Mouse (Mus musculus): ENCODE data around the gene Hoxd10. TPM values are rescaled to one million over a fixed set of nuclear protein-coding genes. Genes with fewer than 3 reads are reported as not detected.

The Hoxd10 gene
- polyA plus RNA-seq, 1 experiment from 2014 or later, result 0.34 TPM

DNA sequence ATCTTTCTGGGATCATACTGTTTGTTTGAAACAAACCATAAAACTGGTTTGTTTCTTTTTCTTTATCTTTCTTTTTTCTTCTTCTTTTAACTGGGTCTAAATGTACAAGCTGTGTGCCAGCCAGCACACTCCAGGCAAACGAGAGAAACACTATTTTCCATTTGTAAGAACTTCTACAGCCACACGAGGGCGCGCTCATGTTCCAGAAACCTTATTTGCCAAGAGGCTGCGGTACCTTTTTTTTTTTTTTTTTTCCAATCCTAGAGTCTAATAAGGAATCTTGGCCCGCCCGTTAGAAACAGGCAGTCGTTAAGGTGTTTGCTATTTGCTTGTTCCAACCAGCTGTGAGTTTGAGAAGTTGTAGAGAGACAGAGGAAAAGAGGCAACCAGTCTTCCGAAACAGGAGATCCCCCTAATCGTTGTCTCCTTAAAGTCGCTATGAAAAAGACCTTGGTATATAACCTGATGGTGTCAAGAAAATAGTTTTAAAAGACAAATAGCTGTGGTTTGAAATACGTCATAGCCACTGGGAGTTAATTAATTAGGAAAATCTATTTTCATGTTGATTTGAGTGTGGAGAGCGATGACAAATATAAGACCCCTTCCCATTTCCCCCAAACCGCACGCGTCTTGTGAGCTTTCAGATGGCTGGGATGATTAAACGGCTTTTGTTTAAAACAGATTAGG lies 5.3 kb upstream of the Hoxd10 start:
- H3K4me3 ChIP-seq, result no peak overlapping the region
- no peak overlapping the region for H3K27ac ChIP-seq
- peaks cover 97% of the 10 kb centered on the region for H3K27me3 ChIP-seq
- no peak for ATAC-seq (ENCODE audit: borderline replicate concordance, extremely low read depth, low FRiP score, low TSS enrichment)
- no peaks in the 10 kb centered on the region for H3K36me3 ChIP-seq
- H3K9me3 ChIP-seq, result no peaks in the 10 kb centered on the region
- WGBS, result 5% methylated on average over 17 of the region's 17 CpGs
- H3K4me1 ChIP-seq, result peaks cover 15% of the 10 kb centered on the region
- H3K9ac ChIP-seq, result no peak overlapping the region
- no peak overlapping the region for H3K4me2 ChIP-seq

DNA sequence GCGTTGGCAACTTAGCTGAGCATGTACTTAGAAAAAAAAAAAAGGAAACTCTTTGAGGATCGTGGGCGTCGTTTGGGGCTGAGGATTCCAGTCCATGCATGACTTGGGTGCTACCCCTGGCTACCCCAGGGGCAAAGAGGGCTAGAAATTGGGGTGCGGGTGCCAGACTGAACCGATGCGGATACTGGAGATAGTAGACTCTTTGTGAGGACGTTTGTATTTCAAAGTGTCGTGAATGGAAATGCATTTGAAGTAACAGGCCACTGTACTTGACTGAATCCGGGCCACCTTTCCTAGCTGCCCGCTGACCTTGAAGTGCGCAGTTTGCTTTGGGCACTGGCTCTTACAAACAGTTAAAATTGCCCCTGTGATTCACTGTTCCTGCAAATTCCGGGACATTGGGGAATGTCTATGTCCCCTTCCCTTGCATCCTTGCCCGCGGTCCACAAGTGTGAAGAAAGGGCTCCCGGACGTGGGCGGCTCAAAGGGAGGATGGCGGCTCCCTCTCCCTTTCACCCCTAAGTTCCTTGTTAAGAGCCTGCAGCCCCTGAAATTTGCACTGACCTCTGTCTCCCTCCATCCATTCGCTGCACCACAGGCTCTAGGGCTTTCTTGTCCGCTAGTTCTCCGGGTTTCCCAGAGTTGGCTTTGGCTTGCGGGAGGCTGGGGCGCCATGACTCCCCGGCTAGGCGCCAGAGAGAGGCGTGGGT lies 4.6 kb upstream of the Hoxd10 start:
- H3K4me1 ChIP-seq, result peaks cover 13% of the 10 kb centered on the region
- H3K9ac ChIP-seq, result no peak overlapping the region
- no peaks in the 10 kb centered on the region for H3K9me3 ChIP-seq
- no peak for ATAC-seq (ENCODE audit: borderline replicate concordance, extremely low read depth, low FRiP score, low TSS enrichment)
- peaks cover 97% of the 10 kb centered on the region for H3K27me3 ChIP-seq
- H3K36me3 ChIP-seq, result no peaks in the 10 kb centered on the region
- no peak overlapping the region for H3K27ac ChIP-seq
- no peak overlapping the region for H3K4me3 ChIP-seq
- WGBS, result 1% methylated on average over 27 of the region's 27 CpGs
- no peak overlapping the region for H3K4me2 ChIP-seq

DNA sequence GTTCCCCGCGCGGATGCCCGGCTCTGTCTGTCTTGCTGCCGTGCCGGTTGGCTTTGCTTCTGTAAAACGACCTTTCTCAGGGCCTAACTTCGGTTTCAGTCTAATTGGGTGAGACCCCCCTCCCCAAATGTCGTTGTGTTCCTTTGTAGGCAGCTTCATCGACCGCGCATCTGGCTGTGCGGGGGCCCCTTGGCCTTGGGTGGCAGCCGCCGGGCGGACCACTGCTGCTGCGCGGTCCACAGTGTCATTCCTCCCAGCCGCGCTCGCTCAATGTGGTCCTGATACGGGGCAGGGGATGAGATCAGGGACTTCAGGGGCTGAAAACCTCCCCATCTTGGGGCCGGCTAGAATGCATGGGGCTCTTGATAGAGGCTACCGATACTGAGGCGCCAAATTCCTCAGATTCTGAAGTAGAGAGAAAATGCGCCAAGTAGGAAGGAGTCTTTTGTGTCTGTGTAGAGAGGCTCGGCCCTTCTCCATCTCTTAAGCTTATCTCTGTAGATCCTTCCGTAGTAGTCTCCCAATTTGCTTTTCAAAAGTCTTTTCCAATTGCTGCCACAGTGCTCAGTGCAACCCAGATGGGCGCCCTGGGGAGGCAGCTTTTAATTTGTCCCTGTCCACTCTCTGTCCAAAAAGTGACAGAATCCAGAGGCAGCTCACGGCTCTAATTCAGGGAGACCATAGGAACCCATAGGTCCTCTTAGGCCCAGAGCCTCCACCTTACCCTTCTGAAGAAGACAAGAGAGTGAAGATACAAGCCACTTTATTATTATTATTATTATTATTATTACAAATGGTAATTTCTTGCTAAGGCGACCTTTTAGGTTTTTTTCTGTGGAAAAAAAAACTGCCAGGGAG lies 3.8 kb upstream of the Hoxd10 start:
- H3K27ac ChIP-seq, result no peak overlapping the region
- H3K9me3 ChIP-seq, result no peaks in the 10 kb centered on the region
- no peak overlapping the region for H3K9ac ChIP-seq
- no peak for ATAC-seq (ENCODE audit: borderline replicate concordance, extremely low read depth, low FRiP score, low TSS enrichment)
- WGBS, result 3% methylated on average over 31 of the region's 31 CpGs
- H3K36me3 ChIP-seq, result no peaks in the 10 kb centered on the region
- no peak overlapping the region for H3K4me3 ChIP-seq
- H3K4me1 ChIP-seq, result peaks cover 5% of the 10 kb centered on the region
- H3K27me3 ChIP-seq, result peaks cover 97% of the 10 kb centered on the region
- no peak overlapping the region for H3K4me2 ChIP-seq

DNA sequence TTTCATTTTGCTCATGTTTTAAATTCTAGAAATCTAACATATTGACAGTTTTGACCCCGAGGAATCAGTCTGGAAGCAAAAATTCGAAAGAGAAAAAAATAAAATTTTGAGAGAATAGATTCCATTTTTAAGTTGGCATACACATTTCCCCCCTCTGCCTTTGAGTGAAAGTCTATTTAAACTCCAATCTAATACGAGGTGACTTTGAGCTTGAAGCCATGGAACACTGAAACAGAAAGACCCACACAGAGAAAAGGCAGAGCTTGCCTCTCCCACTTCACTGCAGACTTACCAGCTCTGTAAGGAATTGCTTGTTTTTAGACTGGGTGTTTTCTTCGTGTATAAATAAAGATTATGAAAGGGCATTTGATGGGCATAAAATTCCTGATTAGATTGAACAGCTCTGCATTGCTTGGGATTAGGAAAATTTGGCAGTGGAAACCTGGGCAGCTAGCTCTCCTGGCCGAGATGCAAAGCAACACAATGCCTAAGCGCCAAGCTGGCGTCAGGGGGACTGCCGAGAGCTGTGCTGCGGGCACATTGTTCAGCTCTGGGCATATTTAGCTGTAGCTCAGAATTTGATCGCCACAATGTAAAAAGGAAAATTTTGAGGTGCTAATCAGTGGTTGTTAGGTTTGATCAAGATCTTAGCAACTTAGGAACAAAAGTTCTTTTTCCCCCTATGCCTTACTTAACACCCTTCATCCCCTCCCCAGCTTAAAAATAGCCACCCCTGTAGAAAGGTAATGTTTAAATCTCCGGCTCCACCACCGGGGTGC lies 2.7 kb upstream of the Hoxd10 start:
- no peak for ATAC-seq (ENCODE audit: borderline replicate concordance, extremely low read depth, low FRiP score, low TSS enrichment)
- Histone ChIP-seq H3K27ac (no peak overlapping the region), H3K27me3 (peaks cover 97% of the 10 kb centered on the region)

DNA sequence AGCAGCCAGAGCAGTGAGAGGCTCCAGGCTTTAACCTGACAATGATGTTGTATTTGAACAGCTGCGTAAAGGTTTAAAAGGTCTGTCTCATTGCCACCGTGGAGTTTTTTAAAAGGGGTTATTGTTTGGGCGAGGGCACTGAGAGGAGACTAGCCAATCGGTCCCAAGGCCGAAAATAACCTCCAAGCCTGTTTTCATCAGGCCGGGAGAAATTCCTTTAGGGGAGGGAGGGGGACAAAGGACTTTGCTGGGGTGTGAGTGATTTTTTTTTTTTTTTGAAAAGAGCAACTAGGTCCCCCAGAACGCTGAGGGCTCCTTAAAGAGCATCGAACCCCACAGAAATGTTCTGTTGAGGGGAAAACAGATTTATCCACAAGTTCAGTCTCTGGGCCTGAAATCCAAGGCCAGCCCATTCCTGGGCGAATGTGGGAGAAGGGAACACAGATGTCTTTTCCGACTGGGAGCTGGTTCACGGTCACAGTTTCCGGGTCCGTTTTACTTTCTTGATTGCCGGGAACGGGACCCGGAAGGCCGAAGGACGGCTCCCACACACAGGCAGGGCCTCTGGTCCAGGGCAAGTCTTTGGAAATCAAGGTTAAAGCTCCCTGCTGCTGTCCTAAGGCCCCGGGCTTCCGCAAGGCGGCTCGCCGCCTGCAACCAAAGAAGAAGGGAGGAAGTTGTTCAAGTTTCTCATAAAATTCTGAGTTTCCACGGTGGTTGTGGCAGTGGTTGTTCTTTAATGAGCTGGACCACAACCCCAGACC lies 2.0 kb upstream of the Hoxd10 start:
- H3K9me3 ChIP-seq, result no peaks in the 10 kb centered on the region
- 1% methylated on average over 24 of the region's 24 CpGs for WGBS
- H3K4me3 ChIP-seq, result no peak overlapping the region
- H3K4me2 ChIP-seq, result no peak overlapping the region
- no peak overlapping the region for H3K9ac ChIP-seq
- peaks cover 97% of the 10 kb centered on the region for H3K27me3 ChIP-seq
- H3K36me3 ChIP-seq, result no peaks in the 10 kb centered on the region
- ATAC-seq (ENCODE audit: borderline replicate concordance, extremely low read depth, low FRiP score, low TSS enrichment), result no peak
- H3K4me1 ChIP-seq, result peaks cover 3% of the 10 kb centered on the region; the same call in 1 of the 2 replicates
- no peak overlapping the region for H3K27ac ChIP-seq

More for the DNA sequence above, 2.7 kb upstream of the Hoxd10 start:
- no peaks in the 10 kb centered on the region for H3K36me3 ChIP-seq
- H3K9me3 ChIP-seq, result no peaks in the 10 kb centered on the region
- H3K4me2 ChIP-seq, result no peak overlapping the region
- H3K4me1 ChIP-seq, result peaks cover 3% of the 10 kb centered on the region; the same call in 1 of the 2 replicates
- 4% methylated on average over 12 of the region's 12 CpGs for WGBS
- H3K9ac ChIP-seq, result no peak overlapping the region
- H3K4me3 ChIP-seq, result no peak overlapping the region

DNA sequence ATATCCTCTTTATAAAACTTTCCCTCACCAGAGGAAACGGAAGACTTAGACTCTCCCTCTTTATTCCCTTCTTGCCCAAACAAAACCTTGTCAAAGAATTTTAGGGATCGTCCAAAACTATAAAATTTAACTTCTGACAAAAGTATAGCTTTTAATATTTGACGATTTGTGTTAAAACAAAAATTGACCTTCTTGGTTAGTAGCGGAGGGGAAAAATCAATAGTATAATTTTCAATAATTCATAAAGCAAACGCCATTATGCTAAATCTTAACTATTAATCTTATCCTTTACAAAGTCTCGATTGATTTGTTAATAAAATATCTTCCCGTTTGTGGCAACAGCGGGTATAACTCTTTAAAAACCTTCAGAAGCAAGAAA lies 1.4 kb upstream of the Hoxd10 start:
- H3K4me2 ChIP-seq, result no peak overlapping the region
- no peak overlapping the region for H3K4me3 ChIP-seq
- peaks cover 97% of the 10 kb centered on the region for H3K27me3 ChIP-seq
- WGBS, result 8% methylated on average over 8 of the region's 8 CpGs
- no peaks in the 10 kb centered on the region for H3K36me3 ChIP-seq
- H3K27ac ChIP-seq, result no peak overlapping the region
- H3K9ac ChIP-seq, result no peak overlapping the region
- H3K4me1 ChIP-seq, result peaks cover 3% of the 10 kb centered on the region; the same call in 1 of the 2 replicates
- no peaks in the 10 kb centered on the region for H3K9me3 ChIP-seq
- no peak for ATAC-seq (ENCODE audit: borderline replicate concordance, extremely low read depth, low FRiP score, low TSS enrichment)

DNA sequence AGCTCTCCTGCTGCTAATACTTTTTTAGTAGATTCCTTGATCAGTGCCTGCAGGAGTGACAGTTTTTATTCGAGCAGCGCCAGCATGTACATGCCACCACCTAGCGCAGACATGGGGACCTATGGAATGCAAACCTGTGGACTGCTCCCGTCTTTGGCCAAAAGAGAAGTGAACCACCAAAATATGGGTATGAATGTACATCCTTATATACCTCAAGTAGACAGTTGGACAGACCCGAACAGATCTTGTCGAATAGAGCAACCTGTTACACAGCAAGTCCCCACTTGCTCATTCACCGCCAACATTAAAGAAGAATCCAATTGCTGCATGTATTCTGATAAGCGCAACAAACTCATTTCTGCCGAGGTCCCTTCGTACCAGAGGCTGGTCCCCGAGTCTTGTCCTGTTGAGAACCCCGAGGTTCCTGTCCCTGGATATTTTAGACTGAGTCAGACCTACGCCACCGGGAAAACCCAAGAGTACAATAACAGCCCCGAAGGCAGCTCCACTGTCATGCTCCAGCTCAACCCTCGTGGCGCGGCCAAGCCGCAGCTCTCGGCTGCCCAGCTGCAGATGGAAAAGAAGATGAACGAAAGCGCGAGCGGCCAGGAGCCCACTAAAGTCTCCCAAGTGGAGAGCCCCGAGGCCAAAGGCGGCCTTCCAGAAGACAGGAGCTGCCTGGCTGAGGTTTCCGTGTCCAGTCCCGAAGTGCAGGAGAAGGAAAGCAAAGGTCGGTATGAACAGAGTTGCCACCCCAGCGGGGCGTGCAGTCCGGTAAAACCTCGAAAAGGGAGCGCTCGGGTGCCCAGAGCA lies 477 bp downstream of the Hoxd10 start:
- Histone ChIP-seq H3K36me3 (no peaks in the 10 kb centered on the region), H3K27me3 (peaks cover 98% of the 10 kb centered on the region), H3K27ac (no peak overlapping the region), H3K4me2 (no peak overlapping the region), H3K4me3 (no peak overlapping the region), H3K9me3 (no peaks in the 10 kb centered on the region), H3K4me1 (peaks cover 3% of the 10 kb centered on the region; the same call in 1 of the 2 replicates), H3K9ac (no peak overlapping the region)
- no peak for ATAC-seq (ENCODE audit: borderline replicate concordance, extremely low read depth, low FRiP score, low TSS enrichment)
- WGBS, result 5% methylated on average over 35 of the region's 35 CpGs

DNA sequence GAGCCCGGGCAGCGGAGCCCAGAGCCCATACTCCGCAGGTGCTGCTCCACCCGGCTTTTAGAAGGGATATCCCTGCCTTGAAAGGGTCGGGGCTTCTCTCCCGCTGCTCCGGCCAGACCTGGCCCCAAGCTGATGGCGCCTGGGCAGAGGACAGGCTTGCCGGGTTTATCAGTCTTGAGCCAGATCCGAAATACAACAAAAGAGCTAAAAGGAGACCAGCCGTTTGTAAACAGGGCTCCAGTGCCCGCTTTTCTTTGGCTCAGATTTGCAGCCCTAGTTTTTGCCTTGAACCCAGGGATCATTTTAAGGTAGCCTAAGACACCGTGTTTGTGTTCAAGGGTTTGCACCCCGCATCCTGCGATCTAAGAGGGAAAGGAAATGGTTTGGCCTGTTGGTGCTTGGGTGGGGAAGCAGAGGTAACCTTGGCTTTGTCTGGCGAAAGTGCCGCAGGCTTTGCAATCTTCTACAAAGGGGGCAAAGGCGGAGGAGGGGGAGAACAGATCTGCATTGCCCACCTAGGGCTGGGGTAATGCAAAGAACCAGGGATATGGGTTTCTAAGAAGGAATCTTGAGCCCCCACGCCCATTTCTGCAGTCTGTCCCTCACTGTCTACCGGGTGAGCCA lies 1.2 kb downstream of the Hoxd10 start:
- Histone ChIP-seq H3K9me3 (no peaks in the 10 kb centered on the region), H3K36me3 (no peaks in the 10 kb centered on the region), H3K27ac (no peak overlapping the region), H3K4me3 (no peak overlapping the region), H3K4me2 (no peak overlapping the region), H3K4me1 (peaks cover 8% of the 10 kb centered on the region), H3K9ac (no peak overlapping the region), H3K27me3 (peaks cover 98% of the 10 kb centered on the region)
- 1% methylated on average over 20 of the region's 20 CpGs for WGBS
- no peak for ATAC-seq (ENCODE audit: borderline replicate concordance, extremely low read depth, low FRiP score, low TSS enrichment)

DNA sequence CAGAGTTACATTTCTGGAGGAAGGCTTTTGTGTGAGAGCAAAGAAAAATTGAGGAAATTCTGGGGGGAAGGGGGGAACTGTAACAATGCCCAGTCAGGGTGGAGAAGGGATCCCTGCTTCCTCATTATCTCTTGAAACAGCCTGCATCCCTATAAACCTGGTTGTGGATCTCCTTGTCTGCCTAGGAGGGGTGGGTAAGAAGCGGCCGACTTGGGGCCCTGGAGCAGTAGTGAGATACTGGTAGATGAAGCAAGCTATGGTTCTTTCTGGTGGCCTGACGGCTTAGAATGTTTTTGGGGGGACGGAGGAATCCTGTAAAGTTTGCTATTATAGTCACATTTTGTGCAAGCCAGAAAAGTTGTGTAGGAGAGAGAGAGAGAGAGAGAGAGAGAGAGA lies 1.7 kb downstream of the Hoxd10 start:
- H3K4me1 ChIP-seq, result peaks cover 13% of the 10 kb centered on the region
- no peak for ATAC-seq (ENCODE audit: borderline replicate concordance, extremely low read depth, low FRiP score, low TSS enrichment)
- no peak overlapping the region for H3K9ac ChIP-seq
- H3K4me3 ChIP-seq, result no peak overlapping the region
- WGBS, result 14% methylated on average over 4 of the region's 4 CpGs
- H3K4me2 ChIP-seq, result no peak overlapping the region
- no peak overlapping the region for H3K27ac ChIP-seq
- H3K36me3 ChIP-seq, result no peaks in the 10 kb centered on the region
- H3K27me3 ChIP-seq, result peaks cover 98% of the 10 kb centered on the region
- H3K9me3 ChIP-seq, result no peaks in the 10 kb centered on the region

DNA sequence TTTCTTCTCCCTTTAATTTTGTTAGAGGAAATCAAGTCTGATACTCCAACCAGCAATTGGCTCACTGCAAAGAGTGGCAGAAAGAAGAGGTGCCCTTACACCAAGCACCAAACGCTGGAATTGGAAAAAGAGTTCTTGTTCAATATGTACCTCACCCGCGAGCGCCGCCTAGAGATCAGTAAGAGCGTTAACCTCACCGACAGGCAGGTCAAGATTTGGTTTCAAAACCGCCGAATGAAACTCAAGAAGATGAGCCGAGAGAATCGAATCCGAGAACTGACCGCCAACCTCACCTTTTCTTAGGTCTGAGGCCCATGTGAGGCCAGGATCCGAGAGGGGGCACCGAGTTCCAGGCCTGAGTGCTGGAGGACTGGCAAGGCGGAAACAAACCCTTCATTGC lies 2.3 kb downstream of the Hoxd10 start:
- 2% methylated on average over 16 of the region's 16 CpGs for WGBS
- no peak for ATAC-seq (ENCODE audit: borderline replicate concordance, extremely low read depth, low FRiP score, low TSS enrichment)
- Histone ChIP-seq H3K9me3 (no peaks in the 10 kb centered on the region), H3K27me3 (peaks cover 98% of the 10 kb centered on the region), H3K27ac (no peak overlapping the region), H3K36me3 (no peaks in the 10 kb centered on the region), H3K4me3 (no peak overlapping the region), H3K9ac (no peak overlapping the region), H3K4me1 (peaks cover 15% of the 10 kb centered on the region), H3K4me2 (no peak overlapping the region)

Data from lung, embryonic 15.5 days (tissue).